Mouse (Mus musculus): Measurements from ENCODE around the gene 1700010B08Rik. TPM values are rescaled to one million over a fixed set of nuclear protein-coding genes. Genes with fewer than 3 reads are reported as not detected.

1700010B08Rik gene
- polyA plus RNA-seq, 2 experiments: not detected

DNA sequence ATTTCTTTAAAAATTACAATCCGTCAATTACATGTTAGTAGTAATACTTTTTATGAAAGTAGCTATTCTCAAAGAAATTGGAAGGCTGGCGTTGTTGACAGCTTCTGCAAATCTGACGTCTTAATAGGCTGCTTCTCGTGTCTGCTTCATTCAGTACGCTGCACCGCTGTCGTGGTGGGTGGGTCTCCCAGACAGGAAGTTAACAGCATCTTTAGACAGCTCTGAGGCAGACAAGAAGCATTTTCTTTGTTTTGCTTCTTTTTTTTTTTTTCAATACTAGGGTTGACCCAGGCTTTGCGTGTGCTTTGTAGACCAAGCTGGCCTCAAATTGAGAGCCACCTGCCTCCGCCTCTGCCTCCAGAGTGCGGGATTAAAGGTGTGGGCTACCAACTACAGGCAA, 50.0 kb downstream of the 1700010B08Rik start:
- no peak for ATAC-seq (ENCODE audit: low FRiP score, low read depth)

GRCm38 (mm10) chr2:173770620-173771019, 51.4 kb downstream of the 1700010B08Rik start:
- ATAC-seq (ENCODE audit: low FRiP score, low read depth): no peak
- Histone ChIP-seq H3K27ac (replicated peaks; ENCODE audit: low read depth, low read length) (0 out of 2 replicates have a peak overlapping the region, but pooled peaks have one; percentile 52), H3K4me1 (ENCODE audit: control insufficient read depth, insufficient read depth, low read length) (peaks cover 24% of the 10 kb centered on the region)

More for the DNA sequence above, 50.0 kb downstream of the 1700010B08Rik start:
- Histone ChIP-seq H3K27me3 (ENCODE audit: control insufficient read depth, insufficient read depth, low read length) (no peaks in the 10 kb centered on the region), H3K4me2 (replicated peaks; ENCODE audit: low read depth, low read length, severe bottlenecking) (no peak overlapping the region), H3K9ac (ENCODE audit: low read depth, low read length, severe bottlenecking) (no peak overlapping the region), H3K4me1 (ENCODE audit: control insufficient read depth, insufficient read depth, low read length) (peaks cover 23% of the 10 kb centered on the region), H3K4me3 (replicated peaks; ENCODE audit: low read length) (no peak overlapping the region), H3K36me3 (ENCODE audit: control insufficient read depth, insufficient read depth, low read length) (peaks cover 16% of the 10 kb centered on the region), H3K9me3 (ENCODE audit: control insufficient read depth, low read length) (no peaks in the 10 kb centered on the region), H3K27ac (replicated peaks; ENCODE audit: low read depth, low read length) (no peak overlapping the region)
- TF ChIP-seq POLR2A (IDR thresholded peaks at IDR 0.05; ENCODE audit: borderline replicate concordance, extremely low read depth, insufficient read depth, insufficient read length): no peak
- WGBS: 82% methylated on average over 10 of the region's 10 CpGs
- no peak for DNase-seq (ENCODE audit: low spot score)

More at GRCm38 (mm10) chr2:173770620-173771019, 51.4 kb downstream of the 1700010B08Rik start:
- Histone ChIP-seq H3K36me3 (ENCODE audit: control insufficient read depth, insufficient read depth, low read length) (peaks cover 16% of the 10 kb centered on the region), H3K9ac (ENCODE audit: low read depth, low read length, severe bottlenecking) (no peak overlapping the region), H3K4me3 (replicated peaks; ENCODE audit: low read length) (no peak overlapping the region), H3K9me3 (ENCODE audit: control insufficient read depth, low read length) (no peaks in the 10 kb centered on the region), H3K4me2 (replicated peaks; ENCODE audit: low read depth, low read length, severe bottlenecking) (no peak overlapping the region), H3K27me3 (ENCODE audit: control insufficient read depth, insufficient read depth, low read length) (no peaks in the 10 kb centered on the region)
- DNase-seq (ENCODE audit: low spot score): no peak
- 66% methylated on average over 5 of the region's 5 CpGs for WGBS
- no peak for TF ChIP-seq POLR2A (IDR thresholded peaks at IDR 0.05; ENCODE audit: borderline replicate concordance, extremely low read depth, insufficient read depth, insufficient read length)

Small RNA genes lying within 50 kb of the gene (microRNA-seq; reads per million reads assigned to microRNA genes)
- gene Mir6340: not detected

Other genes with a start within 250 kb of the 1700010B08Rik start
- not detected in 2 replicates for gene 1700021F07Rik, start 196.8 kb upstream of the 1700010B08Rik start, polyA plus RNA-seq (2012; rRNA removed)
- gene 1700021F07Rik, start 196.8 kb upstream of the 1700010B08Rik start, polyA plus RNA-seq (2014; fragmentation: Nextera tagmentation; extraction: Ambion mirVana): not detected in 2 replicates
- not detected in 2 replicates for gene Ankrd60, start 141.1 kb upstream of the 1700010B08Rik start, polyA plus RNA-seq (2012; rRNA removed)
- not detected in 2 replicates for gene Ankrd60, start 141.1 kb upstream of the 1700010B08Rik start, polyA plus RNA-seq (2014; fragmentation: Nextera tagmentation; extraction: Ambion mirVana)
- 21.7 and 23.9 TPM in 2 replicates for gene Rab22a, start 59.7 kb upstream of the 1700010B08Rik start, polyA plus RNA-seq (2012; rRNA removed)
- 45.2 and 49.4 TPM in 2 replicates for gene Rab22a, start 59.7 kb upstream of the 1700010B08Rik start, polyA plus RNA-seq (2014; fragmentation: Nextera tagmentation; extraction: Ambion mirVana)
- gene Vapb, start 18.1 kb downstream of the 1700010B08Rik start, polyA plus RNA-seq (2012; rRNA removed): 20.2 and 37.0 TPM in 2 replicates
- gene Vapb, start 18.1 kb downstream of the 1700010B08Rik start, polyA plus RNA-seq (2014; fragmentation: Nextera tagmentation; extraction: Ambion mirVana): 14.6 and 15.2 TPM in 2 replicates

All from limb, embryonic 14.5 days (tissue).